Mouse (Mus musculus) T-helper 2 cell (primary cell): ENCODE results near the gene Gtf2h3.
"Not testable (repeated sequence)": the region's sequence is repeated elsewhere in the genome, so short reads cannot be mapped to it uniquely, and the experiment has no call there.

ENCODE experiments used
- in situ Hi-C: fragments of 300-600 bp; cut with MboI, MseI; formaldehyde crosslinking; loops from one replicate; pipeline ENCODE4 v1.15.1; 2025; ENCODE audit warnings: high pct_unique_total_duplicates

Gtf2h3 gene

DNA sequence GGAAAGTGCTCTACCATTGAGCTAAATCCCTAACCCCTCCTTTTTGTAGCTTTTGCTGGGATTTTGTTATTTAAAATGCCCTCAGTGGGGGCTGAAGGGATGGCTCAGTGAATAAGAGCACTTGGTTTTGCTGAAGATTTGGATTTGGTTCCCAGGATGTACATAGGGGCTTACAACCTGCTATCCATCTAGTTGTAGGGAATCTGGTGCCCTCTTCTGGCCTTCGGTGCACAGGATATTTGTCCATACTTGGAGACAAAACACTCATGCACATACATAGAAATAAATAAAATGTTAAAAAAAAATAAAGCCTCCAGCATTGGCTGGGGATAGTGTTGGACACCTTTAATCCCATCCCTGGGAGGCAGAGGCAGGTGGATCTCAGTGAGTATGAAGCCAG lies 23.8 kb upstream of the Gtf2h3 start:
- in situ Hi-C loops = no loop called here

DNA sequence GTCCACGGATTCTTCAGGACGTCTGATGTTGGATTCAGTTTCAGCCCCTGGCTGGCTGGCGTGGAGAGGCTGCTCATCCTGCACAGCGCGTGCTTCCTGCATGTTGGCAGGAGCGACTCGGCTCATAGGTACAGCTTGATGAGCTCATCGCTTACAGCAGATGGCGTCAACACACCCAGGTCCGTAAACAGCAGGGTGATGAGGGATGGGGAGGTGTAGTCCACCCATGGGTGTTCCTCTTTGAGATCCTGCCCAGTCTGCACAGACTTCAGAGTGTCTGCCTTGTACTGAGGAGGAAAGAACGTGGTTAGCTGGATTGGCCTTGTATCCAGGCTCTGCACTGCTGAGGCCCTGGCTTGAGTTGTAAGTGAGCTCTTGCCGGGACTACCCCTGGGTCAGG lies 7.9 kb upstream of the Gtf2h3 start:
- in situ Hi-C loops = no loop called here

DNA sequence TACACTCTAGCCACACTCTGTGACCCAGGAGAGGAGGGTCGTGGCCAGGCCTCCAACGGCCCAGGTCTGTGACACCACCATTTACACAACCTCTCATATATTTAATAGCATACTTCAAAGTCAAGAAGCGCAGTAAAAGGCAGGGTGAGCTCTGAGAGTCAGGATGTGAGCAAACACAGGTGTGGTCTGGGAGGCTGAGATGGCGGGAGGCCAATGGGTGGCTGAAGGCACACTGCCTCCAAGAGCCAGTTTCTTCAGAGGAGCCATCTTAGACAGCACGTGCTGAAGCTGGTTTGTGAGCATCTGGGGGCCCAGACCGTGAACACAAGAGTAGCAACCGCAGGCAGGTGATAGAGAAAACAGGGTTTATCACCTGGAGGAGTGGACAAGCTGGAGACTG lies 3.5 kb upstream of the Gtf2h3 start:
- in situ Hi-C loops = no loop called here

DNA sequence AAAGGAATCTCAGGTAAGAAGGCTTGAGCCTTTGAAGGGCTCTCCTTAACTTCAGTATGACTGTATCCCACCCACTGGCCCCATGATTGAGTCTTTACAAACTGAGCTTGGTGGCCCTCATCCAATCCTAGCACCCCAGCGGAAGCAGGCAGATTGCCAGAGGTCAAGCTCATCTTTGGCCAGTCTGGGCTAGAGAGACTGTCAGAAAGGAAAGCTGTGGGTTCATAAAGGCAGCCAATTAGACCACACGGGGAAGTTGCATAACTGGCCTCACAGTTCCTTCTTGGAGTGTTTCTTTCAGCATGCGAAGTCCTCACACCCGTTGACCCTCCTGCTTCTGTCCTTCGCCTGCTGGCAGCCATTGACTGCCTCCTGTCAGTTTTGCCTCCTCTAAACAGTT lies 3.6 kb downstream of the Gtf2h3 start:
- in situ Hi-C loops = no loop called here

DNA sequence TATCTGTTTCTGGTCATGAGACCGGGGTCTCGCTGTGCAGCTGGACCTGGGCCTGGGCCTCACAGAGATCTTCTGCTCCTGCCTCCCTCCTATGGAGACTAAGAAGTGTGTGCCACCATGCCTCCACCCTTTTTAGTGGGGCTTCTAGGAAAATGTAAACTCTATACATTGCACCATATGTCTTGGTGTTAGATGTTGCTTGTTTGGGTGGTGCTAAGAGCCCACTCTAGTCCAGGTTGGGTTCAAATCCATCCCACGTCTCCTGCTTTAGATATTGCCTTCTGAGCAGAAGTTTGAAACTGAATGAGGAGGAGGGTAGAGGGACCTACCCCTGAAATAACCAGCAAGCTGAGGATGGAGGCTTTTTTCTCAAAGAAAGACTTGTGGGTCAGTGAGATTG lies 13.8 kb downstream of the Gtf2h3 start:
- in situ Hi-C loops = no loop called here

DNA sequence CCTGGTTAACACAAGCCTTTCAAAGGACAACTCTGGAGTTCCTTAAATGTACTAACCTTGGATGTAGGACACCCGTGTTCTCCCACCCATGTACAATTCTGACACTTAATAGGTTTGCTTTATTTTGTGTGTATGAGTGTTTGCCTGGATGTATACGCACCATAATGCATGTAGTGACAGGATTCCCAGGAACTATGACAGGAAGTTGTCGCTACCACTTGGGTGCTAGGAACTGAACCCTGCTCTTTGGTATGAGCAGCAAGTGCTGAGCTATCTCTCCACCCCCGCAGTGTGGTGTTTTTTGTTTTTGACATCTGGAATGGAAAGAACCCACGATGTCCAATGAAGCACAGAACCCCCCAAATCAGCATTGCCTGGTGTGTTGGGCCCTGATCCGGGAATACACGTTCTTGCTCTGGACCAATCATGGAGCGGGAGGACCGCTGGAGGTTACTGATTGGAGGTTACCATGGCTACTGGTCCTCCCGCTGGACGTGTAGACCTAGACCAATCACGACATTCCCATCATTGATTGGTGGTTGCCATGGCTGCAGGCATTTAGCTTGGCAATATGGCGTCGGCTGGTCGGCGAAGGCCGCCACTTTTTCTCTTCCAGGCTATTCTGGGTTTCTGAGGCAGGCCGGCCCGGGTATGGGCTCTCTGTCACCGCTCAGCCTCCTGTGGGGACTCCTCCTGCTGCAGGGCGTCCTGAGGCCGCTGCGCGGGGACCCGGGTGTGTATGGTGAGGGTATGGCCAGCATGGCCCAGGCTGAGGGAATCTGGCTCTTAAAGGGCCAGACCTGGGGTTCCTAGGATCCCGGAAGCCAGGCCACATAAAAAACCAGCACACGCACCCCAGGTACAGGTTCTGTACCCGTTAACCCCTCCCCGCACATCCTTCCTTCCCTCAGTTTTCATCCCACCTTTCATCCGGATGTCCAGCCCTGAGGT lies 19.6 kb downstream of the Gtf2h3 start:
- in situ Hi-C loops = no loop called here

DNA sequence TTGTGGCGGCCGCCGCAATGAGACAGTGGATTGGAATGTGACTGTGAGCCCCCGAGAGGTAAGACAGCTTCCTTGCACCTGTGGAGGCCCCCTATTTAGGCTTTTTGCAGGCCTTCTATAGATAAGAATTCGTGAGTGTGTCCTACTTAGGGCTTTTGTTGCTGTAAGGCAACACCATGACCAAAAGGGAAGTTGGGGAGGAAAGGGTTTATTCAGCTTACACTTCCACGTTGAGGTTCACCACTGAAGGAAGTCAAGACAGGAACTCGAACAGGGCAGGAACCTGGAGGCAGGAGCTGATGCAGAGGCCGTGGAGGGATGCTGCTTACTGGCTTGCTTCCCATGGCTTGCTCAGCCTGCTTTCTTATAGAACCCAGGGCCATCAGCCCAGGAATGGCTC lies 20.8 kb downstream of the Gtf2h3 start:
- in situ Hi-C loops = not testable (repeated sequence)

DNA sequence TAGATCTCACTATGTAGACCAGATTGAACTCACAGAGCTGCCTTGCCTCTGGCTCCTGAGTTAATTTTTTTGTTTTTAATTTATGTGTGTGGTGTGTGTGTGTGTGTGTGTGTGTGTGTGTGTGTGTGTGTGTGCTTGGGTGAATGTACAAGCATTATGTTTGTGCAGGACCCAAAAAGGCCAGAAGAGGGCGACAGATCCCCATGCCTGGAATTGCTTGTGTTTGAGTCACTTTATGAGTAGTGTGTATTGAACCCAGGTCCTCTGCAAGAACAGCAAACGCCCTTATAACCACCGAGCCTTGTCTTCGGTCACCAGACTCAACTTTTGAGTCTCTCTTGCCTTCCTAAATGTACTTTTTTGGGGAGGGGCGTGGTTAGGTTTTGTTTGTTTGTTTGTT lies 23.4 kb downstream of the Gtf2h3 start:
- in situ Hi-C loops = no loop called here

DNA sequence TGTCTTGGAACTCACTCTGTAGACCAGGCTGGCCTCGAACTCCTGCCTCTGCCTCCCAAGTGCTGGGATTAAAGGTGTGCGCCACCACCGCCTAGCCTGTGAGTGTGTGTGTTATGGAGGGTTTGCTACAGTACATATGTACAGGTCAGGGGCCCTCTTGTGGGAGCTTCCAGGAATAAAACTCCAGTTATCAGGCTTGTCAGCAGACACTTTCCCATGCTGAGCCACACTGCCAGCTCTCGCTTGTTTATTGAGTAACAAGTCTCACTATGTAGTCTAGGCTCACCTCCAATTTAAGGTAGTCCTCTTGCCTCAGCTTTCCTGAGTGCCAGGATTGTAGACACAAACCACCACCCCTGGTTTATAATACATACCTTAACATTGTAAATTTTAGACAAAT lies 25.4 kb downstream of the Gtf2h3 start:
- in situ Hi-C loops = no loop called here

DNA sequence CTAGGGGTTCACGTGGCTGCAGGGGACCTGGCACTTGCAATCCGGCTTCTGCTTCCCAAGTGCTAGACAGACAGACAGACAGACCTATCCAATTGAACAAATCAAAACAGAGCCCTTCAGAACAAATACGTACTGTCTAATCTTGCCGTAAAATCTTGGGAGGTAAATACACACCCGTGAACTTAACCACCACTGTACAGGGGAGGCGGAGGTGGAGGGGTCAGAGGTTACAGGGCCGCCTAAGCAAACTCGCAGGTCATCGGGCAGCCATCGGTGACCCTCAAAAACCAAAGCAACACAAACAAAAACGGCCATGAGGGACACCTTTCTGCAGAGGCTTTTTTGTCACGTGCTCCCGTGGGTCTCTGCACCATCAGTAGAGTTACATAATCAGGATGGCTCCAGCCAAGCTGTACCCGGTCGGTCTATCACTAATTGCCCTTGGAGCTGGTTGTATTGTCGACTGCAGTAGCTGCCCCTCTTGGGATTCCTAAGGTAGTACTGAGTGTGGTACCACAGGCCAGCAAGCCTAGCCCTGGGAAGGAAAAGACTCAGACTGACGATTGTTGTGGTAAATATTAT lies 26.2 kb downstream of the Gtf2h3 start:
- in situ Hi-C loops = loop anchor here (5.0 kb wide), 1 partner anchor 652 kb away; no protein-coding TSS in a partner anchor

DNA sequence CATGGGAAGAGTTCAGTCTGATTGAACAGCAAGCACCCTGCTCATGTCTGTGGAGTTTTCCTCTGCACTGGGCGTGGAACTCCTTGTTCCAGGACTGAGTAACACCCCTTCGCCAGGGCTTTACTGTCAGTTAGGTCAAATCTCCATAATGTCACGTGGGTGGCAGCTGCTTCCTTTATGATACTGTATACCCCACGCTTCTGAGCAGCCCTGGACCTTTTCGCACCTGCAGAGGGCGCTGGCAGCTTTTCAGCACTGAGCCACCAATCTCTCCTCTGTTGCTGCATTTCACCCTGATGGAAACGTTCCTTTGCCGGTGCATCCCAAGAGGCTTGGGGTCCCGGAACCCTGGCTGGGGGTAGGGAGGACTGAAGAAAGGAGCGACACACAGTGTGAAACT lies 32.0 kb downstream of the Gtf2h3 start:
- in situ Hi-C loops = no loop called here

DNA sequence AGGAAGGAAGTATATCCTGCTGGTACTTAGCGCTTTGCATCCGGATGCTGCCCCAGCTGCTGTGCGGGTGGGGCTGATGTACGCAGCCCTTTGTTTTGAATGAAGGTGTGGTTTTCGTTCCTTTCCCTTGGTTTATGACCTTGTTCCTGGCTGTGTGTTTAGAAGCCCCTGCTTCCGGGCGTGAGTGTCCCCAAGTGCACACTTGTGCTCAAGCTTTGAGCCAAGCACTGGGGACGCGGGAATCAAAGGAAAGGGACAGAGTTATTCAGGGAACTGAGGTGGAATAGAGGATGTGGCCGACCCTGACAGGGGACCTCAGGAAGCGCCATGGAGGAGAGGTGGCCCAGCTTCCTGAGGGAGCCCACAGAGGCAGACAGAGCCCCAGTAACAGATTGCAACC lies 35.8 kb downstream of the Gtf2h3 start:
- in situ Hi-C loops = loop anchor here (5.0 kb wide), 1 partner anchor 253 kb away; no protein-coding TSS in a partner anchor

DNA sequence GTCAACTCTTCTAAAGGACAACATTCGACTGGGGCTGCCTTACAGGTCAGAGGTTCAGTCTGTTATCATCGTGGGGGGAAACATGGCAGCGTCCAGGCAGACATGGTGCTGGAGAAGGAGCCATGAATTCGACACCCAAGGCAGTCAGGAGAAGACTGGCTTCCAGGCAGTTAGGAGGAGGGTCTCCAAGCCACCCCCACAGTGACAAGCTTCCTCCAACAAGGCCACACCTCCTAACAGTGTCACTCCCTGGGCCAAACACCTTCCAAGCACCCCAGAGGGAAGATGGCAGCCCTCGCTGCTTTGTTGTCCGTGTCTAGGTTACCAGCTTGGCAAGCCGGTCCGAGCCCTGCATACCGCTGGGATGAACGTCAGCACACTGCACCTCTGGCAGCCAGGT lies 39.8 kb downstream of the Gtf2h3 start:
- in situ Hi-C loops = loop anchor here (5.0 kb wide), 1 partner anchor 249 kb away; no protein-coding TSS in a partner anchor

DNA sequence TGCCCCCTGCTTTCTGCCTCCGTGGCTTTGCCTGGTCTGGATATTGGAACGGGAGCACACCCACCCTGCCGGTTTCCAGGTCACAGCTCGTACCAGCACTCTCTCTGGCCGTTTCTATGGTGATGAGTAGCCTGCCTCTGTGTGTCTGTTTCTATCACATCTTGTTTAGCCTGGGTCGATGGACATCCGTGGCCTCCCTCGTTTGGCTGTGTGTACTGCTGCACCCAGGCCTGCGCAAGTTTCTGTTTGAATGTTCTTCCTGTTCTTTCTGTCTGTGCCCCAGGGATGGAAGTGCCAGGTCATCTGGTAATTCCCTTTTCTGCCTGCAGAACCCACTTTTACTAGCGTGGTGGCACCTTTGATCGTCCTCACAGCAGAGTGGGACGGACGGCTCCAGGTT lies 42.4 kb downstream of the Gtf2h3 start:
- in situ Hi-C loops = no loop called here

DNA sequence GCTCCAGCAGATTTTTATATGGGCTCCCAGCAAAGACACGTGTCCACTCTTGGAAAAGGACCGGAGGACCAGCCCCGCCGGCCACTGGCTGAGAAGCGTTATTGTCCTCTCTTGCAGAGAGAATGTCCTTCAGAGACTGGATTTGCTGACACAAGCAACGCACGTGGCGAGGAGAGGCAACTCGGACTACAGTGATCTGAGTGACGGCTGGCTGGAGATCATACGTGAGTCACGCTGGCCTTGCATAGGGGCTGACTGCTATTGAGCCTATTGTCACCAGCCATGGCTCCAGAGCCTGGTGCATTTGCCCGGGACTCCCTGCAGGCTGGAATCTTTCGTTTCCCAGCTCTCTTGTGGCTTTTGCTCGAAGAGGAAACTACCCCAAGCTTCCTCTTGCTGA lies 44.0 kb downstream of the Gtf2h3 start:
- in situ Hi-C loops = no loop called here

DNA sequence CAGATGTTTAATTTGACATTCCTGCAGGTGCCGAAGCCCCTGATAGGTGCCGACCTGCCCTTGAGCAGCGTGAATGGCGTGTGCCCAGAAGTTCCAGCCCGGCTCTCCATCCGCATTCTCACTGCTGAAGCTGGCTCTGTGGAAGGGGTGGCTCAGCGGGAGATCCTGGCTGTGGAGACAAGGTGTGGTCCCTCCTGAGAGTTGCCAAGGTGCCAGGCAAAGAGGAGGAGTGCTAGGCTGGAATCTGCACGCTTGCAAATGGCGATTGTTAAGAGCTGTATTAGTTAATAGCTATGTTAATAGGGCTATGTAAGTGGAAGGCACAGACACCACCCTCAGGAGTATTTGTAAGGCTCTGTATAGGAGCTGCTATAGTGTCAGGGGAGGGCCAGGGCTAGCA lies 45.4 kb downstream of the Gtf2h3 start:
- in situ Hi-C loops = no loop called here

DNA sequence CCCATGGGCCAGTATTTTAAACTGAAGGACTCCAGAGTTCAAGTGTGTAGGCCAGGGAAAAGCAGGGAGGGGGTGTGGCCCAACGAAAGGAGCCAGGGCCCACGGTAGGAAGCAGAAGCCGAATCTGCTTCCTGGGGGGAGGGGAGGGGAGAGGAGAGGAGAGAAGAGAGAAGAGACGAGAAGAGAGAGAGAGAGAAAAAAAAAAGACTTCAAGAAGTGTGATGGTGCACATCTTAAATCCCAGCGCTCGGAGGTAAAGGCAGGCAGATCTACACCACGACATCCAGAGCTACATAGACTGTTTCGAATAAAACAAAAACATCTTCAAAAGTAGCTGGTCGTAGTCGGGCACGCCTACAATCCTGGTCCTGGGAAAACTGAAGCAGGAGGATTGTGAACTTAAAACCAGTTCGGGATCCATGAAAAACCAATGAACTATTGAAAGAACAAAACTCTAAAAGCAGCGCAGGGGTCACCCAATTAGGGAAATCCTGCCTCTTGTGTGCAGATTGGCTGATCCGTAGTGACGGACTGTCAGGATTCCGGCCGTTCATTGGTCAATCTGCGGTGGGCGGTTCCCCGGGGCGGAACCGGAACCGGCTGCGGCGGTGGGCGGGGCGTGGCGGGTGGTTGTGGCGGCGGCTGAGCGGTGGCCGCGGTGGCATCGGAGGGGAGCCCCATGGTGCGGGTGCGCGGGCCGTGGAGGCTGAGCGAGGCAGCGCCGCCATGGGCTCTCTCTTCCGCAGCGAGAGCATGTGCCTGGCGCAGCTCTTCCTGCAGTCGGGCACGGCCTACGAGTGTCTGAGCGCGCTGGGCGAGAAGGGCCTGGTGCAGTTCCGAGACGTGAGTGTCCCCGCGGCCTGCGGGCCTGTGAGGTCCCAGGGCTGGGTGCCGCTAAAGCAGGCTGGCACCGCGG lies 49.8 kb downstream of the Gtf2h3 start, which contains the start of gene Atp6v0a2:
Atp6v0a2 (plus strand) TSS at position 129 of the 916 bp plus-strand sequence.
- in situ Hi-C loops = loop anchor here (25.0 kb wide), 2 partner anchors 409 to 709 kb away; partner anchors contain the start of gene Scarb1

DNA sequence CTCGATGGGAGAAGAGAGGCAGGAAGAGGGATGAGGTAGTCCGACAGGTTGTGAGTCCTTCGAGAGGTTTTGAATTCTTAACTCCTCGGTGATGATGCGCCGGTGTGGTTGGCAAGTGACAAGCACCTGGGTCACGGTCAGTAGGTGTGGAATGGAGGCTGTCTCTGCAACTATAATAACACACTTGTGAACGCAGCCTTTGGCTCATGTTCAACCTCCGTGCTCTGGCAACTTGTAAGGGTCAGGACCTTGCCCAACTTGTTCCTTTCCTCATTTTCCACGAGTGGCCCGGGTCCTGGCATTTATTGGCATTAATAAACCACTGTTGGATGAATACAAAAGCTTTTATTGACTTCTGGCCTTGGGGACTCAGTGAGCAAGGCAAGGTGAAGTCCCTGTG lies 50.7 kb downstream of the Gtf2h3 start:
- in situ Hi-C loops = loop anchor here (25.0 kb wide), 2 partner anchors 408 to 708 kb away; partner anchors contain the start of gene Scarb1

DNA sequence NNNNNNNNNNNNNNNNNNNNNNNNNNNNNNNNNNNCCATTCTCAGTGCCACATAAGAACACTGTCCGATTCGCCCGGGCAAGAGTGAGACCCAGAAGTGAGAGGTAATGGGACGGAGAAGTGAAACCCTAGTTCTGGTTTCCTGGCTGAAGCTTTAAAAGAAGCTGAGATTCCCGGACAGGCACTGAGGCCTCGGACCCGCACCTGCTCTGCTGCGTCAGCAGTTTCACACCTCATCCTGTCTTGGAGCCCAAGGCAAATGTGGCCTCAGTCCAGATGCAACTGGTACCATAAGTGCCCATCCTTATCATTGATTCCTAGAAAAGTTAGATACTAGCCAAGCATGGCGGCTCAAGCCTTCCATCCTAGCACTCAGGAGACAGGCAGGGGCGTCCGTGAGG lies 52.7 kb downstream of the Gtf2h3 start:
- in situ Hi-C loops = loop anchor here (25.0 kb wide), 2 partner anchors 406 to 706 kb away; partner anchors contain the start of gene Scarb1

DNA sequence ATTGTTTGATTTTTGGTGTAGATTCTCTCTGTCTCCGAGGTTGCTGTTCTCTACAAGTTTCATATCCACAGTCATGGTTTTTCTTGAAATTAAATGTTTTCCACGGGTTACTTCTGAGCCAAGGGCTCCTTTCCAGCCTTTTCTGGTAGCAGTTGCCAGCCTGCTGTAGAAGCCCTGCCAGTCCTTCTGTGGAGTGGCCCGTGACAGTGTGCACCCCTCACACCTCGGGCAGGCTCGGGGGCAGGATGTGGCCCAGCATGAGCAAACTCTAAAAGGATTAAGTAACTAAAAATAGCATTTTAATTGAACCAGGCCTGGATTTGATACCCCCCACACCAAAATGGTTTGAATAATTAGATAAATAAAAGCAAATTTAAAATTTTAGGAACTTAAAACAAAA lies 53.5 kb downstream of the Gtf2h3 start:
- in situ Hi-C loops = loop anchor here (25.0 kb wide), 2 partner anchors 405 to 705 kb away; partner anchors contain the start of gene Scarb1

DNA sequence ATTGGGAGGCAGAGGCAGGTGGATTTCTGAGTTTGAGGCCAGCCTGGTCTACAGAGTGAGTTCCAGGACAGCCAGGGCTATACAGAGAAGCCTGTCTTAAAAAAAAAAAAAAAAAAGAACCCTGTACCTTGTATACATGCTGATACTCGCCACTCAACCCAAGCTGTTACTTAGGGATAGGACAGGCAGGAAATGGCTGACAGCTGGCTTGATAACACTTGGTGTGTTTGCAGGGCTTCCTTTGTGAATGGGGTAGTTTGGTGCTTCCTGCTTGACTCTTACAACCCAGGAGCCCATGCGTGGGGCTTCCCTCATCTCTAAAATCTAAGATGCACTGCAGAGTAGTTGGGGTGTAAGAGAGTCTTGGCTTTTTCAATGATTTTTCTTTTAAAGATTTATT lies 54.5 kb downstream of the Gtf2h3 start:
- in situ Hi-C loops = loop anchor here (25.0 kb wide), 2 partner anchors 404 to 704 kb away; partner anchors contain the start of gene Scarb1
